Mouse (Mus musculus): Measurements from ENCODE around the gene Phox2b. TPM values are rescaled to one million over a fixed set of nuclear protein-coding genes. Genes with fewer than 3 reads are reported as not detected.

Gene Phox2b
- polyA plus RNA-seq, 1 experiment from 2014 or later, result 3.4 TPM

DNA sequence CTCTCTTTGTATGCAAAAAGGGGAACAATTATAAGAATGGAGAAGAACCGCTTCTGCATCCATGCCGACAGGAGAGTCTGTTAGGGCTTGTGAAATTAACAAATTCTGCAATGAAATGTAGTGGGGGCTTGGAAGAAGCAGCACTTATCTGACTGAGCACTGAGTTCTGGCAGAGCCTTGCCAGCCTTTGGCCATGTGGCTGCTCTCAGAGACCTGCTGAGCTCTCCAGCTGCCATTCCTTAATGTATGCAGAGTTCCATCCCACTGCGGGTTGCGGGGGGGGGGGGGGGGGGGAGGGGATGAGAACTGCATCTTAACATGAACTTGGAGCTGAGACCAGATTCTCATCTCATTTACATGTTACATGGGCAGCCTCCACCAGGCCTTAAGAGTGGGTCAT, 38.6 kb downstream of the Phox2b start:
- no peak for ATAC-seq (replicated peaks; ENCODE audit: low FRiP score)
- WGBS, result 38% methylated on average over 4 of the region's 4 CpGs
- H3K36me3 ChIP-seq, result no peaks in the 10 kb centered on the region
- H3K9me3 ChIP-seq (replicated peaks), result no peaks in the 10 kb centered on the region
- H3K27me3 ChIP-seq, result no peaks in the 10 kb centered on the region
- H3K4me3 ChIP-seq (replicated peaks), result no peak overlapping the region
- H3K4me2 ChIP-seq, result no peak overlapping the region
- no peak overlapping the region for H3K27ac ChIP-seq
- H3K9ac ChIP-seq, result no peak overlapping the region
- H3K4me1 ChIP-seq, result no peaks in the 10 kb centered on the region

DNA sequence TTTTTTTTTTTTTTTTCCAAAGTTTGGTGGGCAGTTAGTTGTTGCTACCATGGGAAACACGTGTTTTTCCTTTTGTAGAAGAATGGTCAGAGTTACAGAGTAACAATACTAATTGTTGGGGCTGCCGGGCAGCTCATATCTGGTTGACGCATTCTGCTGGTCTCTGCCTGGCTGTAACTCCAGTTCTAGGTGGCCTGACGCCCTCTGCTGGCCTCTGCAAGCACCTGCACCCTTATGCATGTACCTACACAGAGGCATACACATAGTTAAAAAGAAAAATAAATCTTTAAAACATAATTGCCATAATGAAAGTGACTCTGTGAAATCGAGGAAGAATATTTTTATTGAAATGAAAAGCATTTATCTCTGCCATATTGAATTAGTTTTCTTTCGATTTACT, 41.3 kb downstream of the Phox2b start:
- Histone ChIP-seq H3K9me3 (replicated peaks) (no peaks in the 10 kb centered on the region), H3K27me3 (no peaks in the 10 kb centered on the region), H3K4me3 (replicated peaks) (no peak overlapping the region), H3K9ac (no peak overlapping the region), H3K4me1 (no peaks in the 10 kb centered on the region), H3K4me2 (no peak overlapping the region), H3K27ac (no peak overlapping the region), H3K36me3 (peaks cover 2% of the 10 kb centered on the region; the same call in 1 of the 2 replicates)
- 92% methylated on average over 6 of the region's 6 CpGs for whole genome bisulfite sequencing
- no peak for ATAC-seq (replicated peaks; ENCODE audit: low FRiP score)

DNA sequence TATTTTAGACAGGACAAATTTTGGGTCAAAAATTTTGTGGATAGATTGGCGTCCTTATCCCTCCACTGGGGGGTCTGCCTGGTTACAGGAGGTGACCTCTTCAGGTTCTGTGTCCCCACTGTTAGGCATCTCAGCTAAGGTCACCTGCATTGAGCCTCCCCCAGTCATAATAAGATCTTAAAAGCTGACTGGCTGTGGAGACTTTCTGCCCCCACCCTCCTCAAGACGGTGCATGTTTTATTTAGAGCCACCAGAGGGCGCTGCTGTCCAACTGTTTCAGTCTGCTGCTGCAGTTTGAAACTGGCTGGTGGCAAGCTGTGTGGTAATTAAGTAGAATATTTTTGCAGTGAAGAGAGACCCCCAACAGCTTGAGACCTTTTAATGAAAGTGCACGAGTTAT, 51.1 kb downstream of the Phox2b start:
- Histone ChIP-seq H3K4me1 (no peaks in the 10 kb centered on the region), H3K27me3 (no peaks in the 10 kb centered on the region), H3K36me3 (peaks cover 3% of the 10 kb centered on the region; the same call in 1 of the 2 replicates), H3K9ac (no peak overlapping the region), H3K4me2 (no peak overlapping the region), H3K4me3 (replicated peaks) (no peak overlapping the region), H3K27ac (no peak overlapping the region), H3K9me3 (replicated peaks) (no peaks in the 10 kb centered on the region)
- 20% methylated on average over 4 of the region's 4 CpGs for WGBS
- ATAC-seq (replicated peaks; ENCODE audit: low FRiP score), result no peak

Small RNAs within 50 kb of the gene (microRNA-seq; reads per million reads assigned to microRNA genes)
- gene Gm23841, result not detected

Other genes with a start within 250 kb of the Phox2b start
- 97.9 and 111 TPM in 2 replicates for gene Tmem33, start 161.3 kb upstream of the Phox2b start, polyA plus RNA-seq (2015; fragmentation: Nextera tagmentation; extraction: Ambion mirVana)
- gene Slc30a9, start 207.7 kb upstream of the Phox2b start, polyA plus RNA-seq (2015; fragmentation: Nextera tagmentation; extraction: Ambion mirVana), result 105 and 109 TPM in 2 replicates

Data from kidney, embryonic 15.5 days (tissue).